Mouse (Mus musculus) limb, embryonic 14.5 days (tissue): ENCODE data around the gene Tnfrsf9. TPM values are rescaled to one million over a fixed set of nuclear protein-coding genes. Genes with fewer than 3 reads are reported as not detected.

Experiments
- ATAC-seq: fragments of 200-750 bp; cut with Nextera tagmentation; 2 replicates; pipeline ENCODE4 v1.8.0; 2017; ENCODE audit warnings: low read depth, moderate number of reproducible peaks, moderate TSS enrichment; ENCODE audit not compliant: low FRiP score
- DNase-seq: peaks from one replicate; pipeline ENCODE4 v3.0.0-alpha.2; 2015; ENCODE audit warnings: low spot score
- H3K27ac ChIP-seq: fragments of 300-500 bp; sonication (generic); replicated peaks from 2 replicates; pipeline ENCODE4 v1.5.1; 2014; ENCODE audit warnings: low read depth, mild to moderate bottlenecking, low read length, moderate library complexity, mixed read lengths
- H3K27me3 ChIP-seq: fragments of 300-500 bp; sonication (generic); 2 replicates; pipeline ENCODE4 v1.6.1; 2014; ENCODE audit warnings: low read length, mixed read lengths; ENCODE audit not compliant: control insufficient read depth, insufficient read depth
- H3K36me3 ChIP-seq: fragments of 300-500 bp; sonication (generic); 2 replicates; pipeline ENCODE4 v1.6.1; 2014; ENCODE audit warnings: mild to moderate bottlenecking, low read length, moderate library complexity, mixed read lengths; ENCODE audit not compliant: control insufficient read depth, insufficient read depth
- H3K4me1 ChIP-seq: fragments of 300-500 bp; sonication (generic); 2 replicates; pipeline ENCODE4 v1.6.1; 2014; ENCODE audit warnings: antibody characterized with exemption, low read length, mixed read lengths; ENCODE audit not compliant: control insufficient read depth, insufficient read depth
- H3K4me2 ChIP-seq: fragments of 300-500 bp; sonication (generic); replicated peaks from 2 replicates; pipeline ENCODE4 v1.6.1; 2014; ENCODE audit warnings: low read depth, mild to moderate bottlenecking, low read length, moderate library complexity; ENCODE audit not compliant: severe bottlenecking
- H3K4me3 ChIP-seq: fragments of 300-500 bp; sonication (generic); replicated peaks from 2 replicates; pipeline ENCODE4 v1.5.1; 2014; ENCODE audit warnings: low read length
- H3K9ac ChIP-seq: fragments of 300-500 bp; sonication (generic); 2 replicates; pipeline ENCODE4 v1.6.1; 2014; ENCODE audit warnings: mild to moderate bottlenecking, low read depth, low read length, moderate library complexity; ENCODE audit not compliant: severe bottlenecking
- H3K9me3 ChIP-seq: fragments of 300-500 bp; sonication (generic); 2 replicates; pipeline ENCODE4 v1.6.1; 2016; ENCODE audit warnings: low read length; ENCODE audit not compliant: control insufficient read depth
- POLR2A ChIP-seq: fragments of 200-500 bp; IDR thresholded peaks from 2 replicates; pipeline ENCODE4 v1.8.0; 2012; ENCODE audit warnings: inconsistent platforms, mild to moderate bottlenecking, moderate library complexity, borderline replicate concordance; ENCODE audit not compliant: insufficient read depth, insufficient read length; ENCODE audit errors: extremely low read depth
- WGBS: fragments of 180-500 bp; shearing (Covaris S2); extraction: QIAGEN DNeasy Blood & Tissue Kit; methylation state at CpG from one replicate; pipeline ENCODE4 v1.1.7; 2014; 5-methylcytosine and 5-hydroxymethylcytosine counted together
- polyA plus RNA-seq, 2 experiments: library from polyadenylated mRNA; depleted of rRNA in 1 of 2; stranded (reverse) in 1 of 2; unstranded in 1 of 2; fragments of >200 nt; fragmentation: Nextera tagmentation in 1 of 2; extraction: Ambion mirVana in 1 of 2; gene quantifications; 2 replicates each; pipeline versions ENCODE4 v1.2.1 to v1.2.3; 2012 to 2014

Gene Tnfrsf9
- polyA plus RNA-seq, 2 experiments = 0.08 to 0.80 TPM

GRCm38 (mm10) chr4:150956369-150957105 is 42.2 kb downstream of the Tnfrsf9 start:
- WGBS = 66% methylated on average over 13 of the region's 13 CpGs
- Histone ChIP-seq H3K36me3 (no peaks in the 10 kb centered on the region), H3K4me2 (no peak overlapping the region), H3K4me1 (no peaks in the 10 kb centered on the region), H3K27ac (no peak overlapping the region), H3K27me3 (no peaks in the 10 kb centered on the region), H3K9me3 (no peaks in the 10 kb centered on the region), H3K9ac (no peak overlapping the region), H3K4me3 (no peak overlapping the region)
- peak; percentile 49 for DNase-seq
- ATAC-seq = peak; percentile 74
- no peak for TF ChIP-seq POLR2A

- 55% methylated on average over 1 of the region's 1 CpGs for WGBS
- no peak for ATAC-seq
- DNase-seq = no peak
- Histone ChIP-seq H3K27me3 (no peaks in the 10 kb centered on the region), H3K9ac (no peak overlapping the region), H3K4me1 (no peaks in the 10 kb centered on the region), H3K4me2 (no peak overlapping the region), H3K9me3 (no peaks in the 10 kb centered on the region), H3K27ac (no peak overlapping the region), H3K4me3 (no peak overlapping the region), H3K36me3 (no peaks in the 10 kb centered on the region)
- TF ChIP-seq POLR2A = no peak
Measured at GRCm38 (mm10) chr4:150957106-150957458, 42.7 kb downstream of the Tnfrsf9 start.

GRCm38 (mm10) chr4:150958536-150958935 is 44.2 kb downstream of the Tnfrsf9 start:
- no peaks in the 10 kb centered on the region for H3K27me3 ChIP-seq

GRCm38 (mm10) chr4:150962231-150962630 is 47.9 kb downstream of the Tnfrsf9 start:
- DNase-seq (no peak), ATAC-seq (no peak)
- H3K36me3 ChIP-seq = no peaks in the 10 kb centered on the region
- H3K27ac ChIP-seq = no peak overlapping the region
- WGBS = 50% methylated on average over 6 of the region's 6 CpGs
- no peak for TF ChIP-seq POLR2A
- no peak overlapping the region for H3K4me3 ChIP-seq
- no peak overlapping the region for H3K4me2 ChIP-seq
- no peaks in the 10 kb centered on the region for H3K9me3 ChIP-seq
- no peaks in the 10 kb centered on the region for H3K27me3 ChIP-seq
- H3K4me1 ChIP-seq = no peaks in the 10 kb centered on the region
- no peak overlapping the region for H3K9ac ChIP-seq

More at GRCm38 (mm10) chr4:150958536-150958935, 44.2 kb downstream of the Tnfrsf9 start:
- Histone ChIP-seq H3K9me3 (no peaks in the 10 kb centered on the region), H3K36me3 (no peaks in the 10 kb centered on the region), H3K4me3 (no peak overlapping the region), H3K9ac (no peak overlapping the region), H3K4me1 (no peaks in the 10 kb centered on the region), H3K4me2 (no peak overlapping the region), H3K27ac (no peak overlapping the region)
- TF ChIP-seq POLR2A = no peak
- no peak for ATAC-seq
- no peak for DNase-seq
- WGBS = 82% methylated on average over 7 of the region's 7 CpGs

GRCm38 (mm10) chr4:150963711-150964110 is 49.3 kb downstream of the Tnfrsf9 start:
- Histone ChIP-seq H3K27me3 (no peaks in the 10 kb centered on the region), H3K36me3 (no peaks in the 10 kb centered on the region), H3K4me2 (no peak overlapping the region), H3K4me1 (no peaks in the 10 kb centered on the region), H3K9ac (no peak overlapping the region), H3K9me3 (no peaks in the 10 kb centered on the region), H3K27ac (no peak overlapping the region), H3K4me3 (no peak overlapping the region)
- ATAC-seq = no peak
- DNase-seq = peak; percentile 4
- 65% methylated on average over 2 of the region's 2 CpGs for WGBS
- TF ChIP-seq POLR2A = no peak
